Mouse (Mus musculus) heart, postnatal 0 days (tissue): ENCODE data around the gene Asgr2.

Experiments
- CTCF ChIP-seq: IDR thresholded peaks from 2 replicates; pipeline ENCODE4 v1.5.1; 2016; ENCODE audit warnings: antibody characterized with exemption, control low read depth, low read depth
- EP300 ChIP-seq: IDR thresholded peaks from 2 replicates; pipeline ENCODE4 v1.6.1; 2016; ENCODE audit warnings: antibody characterized with exemption, low read depth

GRCm38 (mm10) chr11:70070057-70070456 lies 22.4 kb upstream of the Asgr2 start:
- TF ChIP-seq CTCF (no peak), EP300 (no peak)
